Mouse (Mus musculus) hindbrain, embryonic 16.5 days (tissue): ENCODE data around the gene Ttc9c. TPM values are rescaled to one million over a fixed set of nuclear protein-coding genes. Genes with fewer than 3 reads are reported as not detected.
A peak's percentile ranks its signal among the peaks of the same experiment; 100 is the strongest.
"Not testable (repeated sequence)": the region's sequence is repeated elsewhere in the genome, so short reads cannot be mapped to it uniquely, and the experiment has no call there.

ENCODE experiments used
- ATAC-seq: fragments of 200-750 bp; cut with Nextera tagmentation; 2 replicates; pipeline ENCODE4 v1.8.0; 2017; ENCODE audit warnings: moderate TSS enrichment, moderate library complexity
- H3K27ac ChIP-seq: fragments of 300-500 bp; sonication (generic); 2 replicates; pipeline ENCODE4 v1.5.1; 2014; ENCODE audit warnings: low read depth, mild to moderate bottlenecking, control low read depth, low read length, moderate library complexity
- H3K27me3 ChIP-seq: fragments of 300-500 bp; sonication (generic); replicated peaks from 2 replicates; pipeline ENCODE4 v1.6.1; 2014; ENCODE audit warnings: low read length; ENCODE audit not compliant: control insufficient read depth, insufficient read depth
- H3K36me3 ChIP-seq: fragments of 300-500 bp; sonication (generic); 2 replicates; pipeline ENCODE4 v1.6.1; 2014; ENCODE audit warnings: mild to moderate bottlenecking, low read length, moderate library complexity, mixed read lengths; ENCODE audit not compliant: control insufficient read depth, insufficient read depth
- H3K4me1 ChIP-seq: fragments of 300-500 bp; sonication (generic); 2 replicates; pipeline ENCODE4 v1.6.1; 2014; ENCODE audit warnings: low read depth, low read length; ENCODE audit not compliant: control insufficient read depth, insufficient read depth
- H3K4me2 ChIP-seq: fragments of 300-500 bp; sonication (generic); 2 replicates; pipeline ENCODE4 v1.6.1; 2014; ENCODE audit warnings: mild to moderate bottlenecking, low read length, control low read depth, moderate library complexity
- H3K4me3 ChIP-seq: fragments of 300-500 bp; sonication (generic); 2 replicates; pipeline ENCODE4 v1.5.1; 2014; ENCODE audit warnings: mild to moderate bottlenecking, low read length, control low read depth, moderate library complexity
- H3K9ac ChIP-seq: fragments of 300-500 bp; sonication (generic); 2 replicates; pipeline ENCODE4 v1.6.1; 2014; ENCODE audit warnings: low read depth, mild to moderate bottlenecking, control low read depth, low read length, moderate library complexity
- H3K9me3 ChIP-seq: fragments of 300-500 bp; sonication (generic); 2 replicates; pipeline ENCODE4 v1.6.1; 2014; ENCODE audit warnings: mild to moderate bottlenecking, low read length, moderate library complexity; ENCODE audit not compliant: control insufficient read depth
- WGBS: fragments of 180-500 bp; shearing (Covaris S2); extraction: QIAGEN DNeasy Blood & Tissue Kit; methylation state at CpG from one replicate; pipeline ENCODE4 v1.1.7; 2014; 5-methylcytosine and 5-hydroxymethylcytosine counted together
- polyA plus RNA-seq: library from polyadenylated mRNA; unstranded; fragments of >200 nt; fragmentation: Nextera tagmentation; extraction: Ambion mirVana; gene quantifications from 2 replicates; pipeline ENCODE4 v1.2.1, GENCODE M21; 2015

Gene Ttc9c
- polyA plus RNA-seq, 1 experiment from 2014 or later: 51.6 TPM

- Histone ChIP-seq H3K9me3 (no peaks in the 10 kb centered on the region), H3K9ac (no peak overlapping the region), H3K4me3 (no peak overlapping the region), H3K4me1 (peaks cover 12% of the 10 kb centered on the region), H3K27ac (no peak overlapping the region), H3K4me2 (no peak overlapping the region), H3K27me3 (no peaks in the 10 kb centered on the region), H3K36me3 (peaks cover 23% of the 10 kb centered on the region)
- no peak for ATAC-seq
- WGBS: 62% methylated on average over 5 of the region's 5 CpGs
Measured at GRCm38 (mm10) chr19:8844371-8845129, 25.4 kb upstream of the Ttc9c start.

GRCm38 (mm10) chr19:8842961-8843360, 23.8 kb upstream of the Ttc9c start:
- H3K27ac ChIP-seq: no peak overlapping the region
- peaks cover 21% of the 10 kb centered on the region for H3K36me3 ChIP-seq
- no peak overlapping the region for H3K4me3 ChIP-seq
- no peaks in the 10 kb centered on the region for H3K27me3 ChIP-seq
- no peak for ATAC-seq
- H3K9ac ChIP-seq: no peak overlapping the region
- H3K9me3 ChIP-seq: no peaks in the 10 kb centered on the region
- H3K4me2 ChIP-seq: no peak overlapping the region
- WGBS: 92% methylated on average over 6 of the region's 6 CpGs
- H3K4me1 ChIP-seq: peaks cover 12% of the 10 kb centered on the region

- no peaks in the 10 kb centered on the region for H3K27me3 ChIP-seq
- peaks cover 10% of the 10 kb centered on the region for H3K36me3 ChIP-seq
- H3K27ac ChIP-seq: no peak overlapping the region; the same call in 1 of the 2 replicates
- peak overlapping the region; percentile 75 for H3K9ac ChIP-seq
- ATAC-seq: no peak
- WGBS: 94% methylated on average over 7 of the region's 7 CpGs
- H3K4me3 ChIP-seq: peak overlapping the region; percentile 55
- peak overlapping the region; percentile 89 for H3K4me2 ChIP-seq
- peaks cover 12% of the 10 kb centered on the region for H3K4me1 ChIP-seq
- no peaks in the 10 kb centered on the region for H3K9me3 ChIP-seq
Measured at GRCm38 (mm10) chr19:8841012-8841411, 21.9 kb upstream of the Ttc9c start.

- H3K36me3 ChIP-seq: peaks cover 7% of the 10 kb centered on the region
- H3K4me3 ChIP-seq: peak overlapping the region; percentile 55
- H3K4me2 ChIP-seq: peak overlapping the region; percentile 89
- H3K9ac ChIP-seq: peak overlapping the region; percentile 75
- no peaks in the 10 kb centered on the region for H3K27me3 ChIP-seq
- 12% methylated on average over 29 of the region's 29 CpGs for WGBS
- no peaks in the 10 kb centered on the region for H3K9me3 ChIP-seq
- H3K4me1 ChIP-seq: peaks cover 12% of the 10 kb centered on the region
- peak; percentile 25 for ATAC-seq
- peak overlapping the region; percentile 97 for H3K27ac ChIP-seq
Measured at GRCm38 (mm10) chr19:8839908-8840791, 21.0 kb upstream of the Ttc9c start.

GRCm38 (mm10) chr19:8839103-8839907, 20.2 kb upstream of the Ttc9c start, which contains the start of gene Gng3:
Gene Gng3 (minus strand): TSS chr19:8839194.
- 23% methylated on average over 11 of the region's 11 CpGs for WGBS
- peak; percentile 91 for ATAC-seq
- peak within 1 kb of the TSS; percentile 75 for H3K9ac ChIP-seq

GRCm38 (mm10) chr19:8838041-8838730, 19.1 kb upstream of the Ttc9c start:
- H3K9me3 ChIP-seq: no peaks in the 10 kb centered on the region
- H3K27ac ChIP-seq: peak overlapping the region; percentile 97
- ATAC-seq: peak; percentile 6; the same call in 1 of the 2 replicates
- H3K4me2 ChIP-seq: peak overlapping the region; percentile 89
- WGBS: 2% methylated on average over 15 of the region's 15 CpGs
- H3K27me3 ChIP-seq: no peaks in the 10 kb centered on the region
- peaks cover 13% of the 10 kb centered on the region for H3K36me3 ChIP-seq
- peak overlapping the region; percentile 55 for H3K4me3 ChIP-seq
- H3K9ac ChIP-seq: peak overlapping the region; percentile 75
- H3K4me1 ChIP-seq: peaks cover 12% of the 10 kb centered on the region

More at GRCm38 (mm10) chr19:8839103-8839907, 20.2 kb upstream of the Ttc9c start, which contains the start of gene Gng3:
- Histone ChIP-seq H3K4me1 (peaks cover 12% of the 10 kb centered on the region), H3K36me3 (peaks cover 11% of the 10 kb centered on the region), H3K4me3 (peak within 1 kb of the TSS; percentile 55), H3K9me3 (no peaks in the 10 kb centered on the region), H3K27ac (peak within 1 kb of the TSS; percentile 97), H3K27me3 (no peaks in the 10 kb centered on the region), H3K4me2 (peak within 1 kb of the TSS; percentile 89)

GRCm38 (mm10) chr19:8837251-8837791, 18.2 kb upstream of the Ttc9c start, which contains the start of gene Bscl2:
Gene Bscl2 (plus strand): TSS chr19:8837467.
- H3K27me3 ChIP-seq: no peaks in the 10 kb centered on the region
- WGBS: under 1% methylated on average over 38 of the region's 38 CpGs
- H3K9ac ChIP-seq: peak within 1 kb of the TSS; percentile 75
- peak within 1 kb of the TSS; percentile 97 for H3K27ac ChIP-seq
- H3K9me3 ChIP-seq: no peaks in the 10 kb centered on the region
- peaks cover 12% of the 10 kb centered on the region for H3K36me3 ChIP-seq
- peaks cover 10% of the 10 kb centered on the region for H3K4me1 ChIP-seq
- ATAC-seq: peak; percentile 73
- H3K4me3 ChIP-seq: peak within 1 kb of the TSS; percentile 55
- peak within 1 kb of the TSS; percentile 89 for H3K4me2 ChIP-seq

- ATAC-seq, H3K9me3 ChIP-seq, H3K9ac ChIP-seq, H3K27ac ChIP-seq, H3K4me3 ChIP-seq, H3K27me3 ChIP-seq, H3K4me2 ChIP-seq, H3K4me1 ChIP-seq: not testable (repeated sequence)
- H3K36me3 ChIP-seq: peaks cover 20% of the 10 kb centered on the region
- 97% methylated on average over 10 of the region's 10 CpGs for WGBS
Measured at GRCm38 (mm10) chr19:8836327-8836726, 17.2 kb upstream of the Ttc9c start.
